Mouse (Mus musculus) urinary bladder, adult 2 months (tissue): ENCODE data around the gene Trmt1. TPM values are rescaled to one million over a fixed set of nuclear protein-coding genes. Genes with fewer than 3 reads are reported as not detected.

Experiments
- DNase-seq: peaks from one replicate; pipeline ENCODE4 v3.0.0; 2022; ENCODE audit warnings: low spot score
- polyA plus RNA-seq: library from polyadenylated mRNA; depleted of rRNA; stranded (reverse); fragments of >200 nt; gene quantifications from 2 replicates; pipeline ENCODE4 v1.2.3, GENCODE M21; 2012

The Trmt1 gene
- polyA plus RNA-seq, 1 experiment = 71.7 TPM

GRCm38 (mm10) chr8:84689091-84689915, 3.2 kb downstream of the Trmt1 start:
- peak; percentile 72 for DNase-seq

- no peak for DNase-seq
Measured at GRCm38 (mm10) chr8:84693332-84693731, 7.2 kb downstream of the Trmt1 start.

- DNase-seq = no peak
Measured at GRCm38 (mm10) chr8:84695140-84695539, 9.0 kb downstream of the Trmt1 start.

GRCm38 (mm10) chr8:84697166-84698130, 11.3 kb downstream of the Trmt1 start:
- no peak for DNase-seq

GRCm38 (mm10) chr8:84698288-84698687, 12.2 kb downstream of the Trmt1 start:
- DNase-seq = no peak

- peak; percentile 33 for DNase-seq
Measured at GRCm38 (mm10) chr8:84698929-84699401, 12.9 kb downstream of the Trmt1 start.

- peak; percentile 32 for DNase-seq
Measured at GRCm38 (mm10) chr8:84699861-84700322, 13.8 kb downstream of the Trmt1 start.

GRCm38 (mm10) chr8:84700526-84700925, 14.4 kb downstream of the Trmt1 start:
- no peak for DNase-seq

- DNase-seq = no peak
Measured at GRCm38 (mm10) chr8:84700941-84701911, 15.1 kb downstream of the Trmt1 start, which contains the start of gene Lyl1. Gene Lyl1 (plus strand): TSS chr8:84701457.

- DNase-seq = no peak
Measured at GRCm38 (mm10) chr8:84702561-84702960, 16.5 kb downstream of the Trmt1 start.

- DNase-seq = no peak
Measured at GRCm38 (mm10) chr8:84702963-84703465, 16.9 kb downstream of the Trmt1 start.

GRCm38 (mm10) chr8:84703466-84704249, 17.6 kb downstream of the Trmt1 start:
- no peak for DNase-seq

GRCm38 (mm10) chr8:84704356-84704755, 18.2 kb downstream of the Trmt1 start:
- DNase-seq = no peak

- peak; percentile 27 for DNase-seq
Measured at GRCm38 (mm10) chr8:84704867-84705831, 19.0 kb downstream of the Trmt1 start.

- DNase-seq = no peak
Measured at GRCm38 (mm10) chr8:84705960-84706359, 19.9 kb downstream of the Trmt1 start.

GRCm38 (mm10) chr8:84706610-84707266, 20.6 kb downstream of the Trmt1 start:
- peak; percentile 39 for DNase-seq

- peak; percentile 49 for DNase-seq
Measured at GRCm38 (mm10) chr8:84707267-84707883, 21.3 kb downstream of the Trmt1 start.

GRCm38 (mm10) chr8:84708071-84708541, 22.0 kb downstream of the Trmt1 start:
- no peak for DNase-seq
